Mouse (Mus musculus): ENCODE data around the gene Zdhhc8.

DNA sequence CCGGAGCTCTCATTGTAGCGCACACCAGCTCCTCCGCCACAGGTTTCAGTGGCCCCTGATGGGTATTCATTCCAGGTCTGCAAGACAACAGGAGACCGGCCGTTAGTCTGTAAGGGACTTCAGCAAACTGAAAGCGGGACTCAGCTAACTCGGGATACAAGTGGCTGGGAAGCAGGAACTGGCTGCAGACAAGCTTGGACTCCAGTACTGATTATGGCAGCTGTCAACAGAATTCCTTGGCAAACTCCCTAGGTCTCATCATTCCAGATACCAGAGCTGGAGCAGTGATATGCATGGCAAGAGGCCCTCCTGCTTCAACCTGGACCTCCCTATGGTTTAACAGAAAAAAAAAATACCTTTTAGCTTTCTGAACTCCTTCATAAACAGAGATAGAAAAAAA is 20.1 kb downstream of the Zdhhc8 start:
- TF ChIP-seq CTCF (IDR thresholded peaks at IDR 0.05; ENCODE audit: extremely low read depth, insufficient read length, insufficient replicate concordance, low read depth, low read length) (no peak), POLR2A (IDR thresholded peaks at IDR 0.05; ENCODE audit: low read depth, low read length) (no peak)

All from small intestine, adult 2 months (tissue).